Mouse (Mus musculus) 3134 (cell line): ENCODE measurements around the gene Arl6ip5.

Experiments
- DNase-seq: peaks from one replicate; pipeline ENCODE4 v3.0.0-alpha.2; 2011; ENCODE audit warnings: low spot score; ENCODE audit not compliant: insufficient read length; ENCODE audit errors: extremely low read depth

Gene Arl6ip5

GRCm38 (mm10) chr6:97210191-97210961 lies at the start of gene Arl6ip5:
Arl6ip5 (plus strand) TSS chr6:97210689.
- peak; percentile 86 for DNase-seq

GRCm38 (mm10) chr6:97175716-97176115 lies 34.8 kb upstream of the Arl6ip5 start:
- no peak for DNase-seq

GRCm38 (mm10) chr6:97178491-97179366 lies 31.8 kb upstream of the Arl6ip5 start, which contains the start of gene Tmf1:
Tmf1 (minus strand) TSS chr6:97179122.
- peak; percentile 91 for DNase-seq

- no peak for DNase-seq
These were observed 31.1 kb upstream of the Arl6ip5 start for GRCm38 (mm10) chr6:97179367-97179828.

DNA sequence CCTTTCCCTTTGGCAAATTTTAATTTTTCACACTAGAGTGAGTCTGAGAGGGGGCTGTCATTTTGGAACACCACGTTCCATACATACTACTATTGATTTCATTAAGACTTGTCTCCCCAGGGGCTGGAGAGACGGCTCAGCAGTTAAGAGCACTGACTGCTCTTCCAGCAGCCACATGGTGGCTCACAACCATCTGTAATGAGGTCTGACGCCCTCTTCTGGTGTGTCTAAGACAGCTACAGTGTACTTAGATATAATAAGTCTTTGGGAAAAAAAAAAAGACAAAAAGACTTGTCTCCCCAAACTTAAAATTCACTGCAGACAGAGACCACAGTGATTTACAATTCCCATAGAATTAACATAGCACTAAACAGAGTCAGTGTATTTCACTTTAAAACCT lies 10.1 kb upstream of the Arl6ip5 start:
- DNase-seq, result no peak

DNA sequence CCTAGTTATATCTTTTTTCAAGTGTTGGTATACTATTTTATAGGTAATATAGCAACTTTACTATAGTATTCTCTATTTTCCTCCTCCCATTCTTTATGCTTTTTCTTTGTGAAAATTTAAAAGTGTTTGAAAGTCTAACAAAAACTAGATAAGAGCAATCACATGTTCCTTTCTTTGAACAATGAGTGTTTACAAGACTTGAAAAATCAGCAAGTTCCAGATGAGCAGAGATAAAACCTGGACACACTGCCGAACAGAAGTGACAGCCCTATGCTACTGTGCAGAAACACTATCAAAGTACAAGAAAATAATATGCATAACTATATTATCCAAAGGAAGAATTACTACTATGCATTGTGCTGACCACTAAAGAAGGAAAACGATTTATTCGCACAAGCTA lies 8.0 kb upstream of the Arl6ip5 start:
- no peak for DNase-seq

DNA sequence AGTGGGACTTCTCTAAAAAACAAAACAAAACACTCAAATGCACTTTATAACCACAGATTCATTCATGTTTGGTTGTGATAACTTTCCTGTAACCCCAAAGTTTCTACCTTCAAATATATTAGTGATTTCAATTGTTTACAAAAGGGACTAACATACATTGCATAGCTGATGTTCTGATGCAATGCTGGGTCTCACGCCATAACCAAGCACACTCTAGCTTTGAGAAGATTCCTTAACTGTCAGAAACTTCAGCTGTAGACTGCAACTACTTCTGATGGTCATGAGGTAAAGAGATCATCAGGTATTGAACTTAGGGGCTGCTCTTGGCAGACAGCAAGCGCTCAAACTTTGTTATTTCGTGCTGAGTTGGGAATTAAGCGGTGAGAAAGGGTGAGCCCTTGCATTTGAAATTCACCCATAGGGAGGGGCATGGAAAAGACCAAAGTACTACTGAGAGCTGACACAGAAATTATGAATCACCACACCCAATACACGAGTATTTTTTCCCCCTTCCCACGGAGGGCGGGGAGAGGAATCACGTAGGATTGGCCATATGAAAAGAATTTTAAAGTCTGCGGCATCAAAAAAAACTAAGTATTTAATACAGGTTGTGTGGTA lies 6.1 kb upstream of the Arl6ip5 start:
- DNase-seq, result peak; percentile 16

GRCm38 (mm10) chr6:97204952-97205351 lies 5.5 kb upstream of the Arl6ip5 start:
- DNase-seq, result no peak

DNA sequence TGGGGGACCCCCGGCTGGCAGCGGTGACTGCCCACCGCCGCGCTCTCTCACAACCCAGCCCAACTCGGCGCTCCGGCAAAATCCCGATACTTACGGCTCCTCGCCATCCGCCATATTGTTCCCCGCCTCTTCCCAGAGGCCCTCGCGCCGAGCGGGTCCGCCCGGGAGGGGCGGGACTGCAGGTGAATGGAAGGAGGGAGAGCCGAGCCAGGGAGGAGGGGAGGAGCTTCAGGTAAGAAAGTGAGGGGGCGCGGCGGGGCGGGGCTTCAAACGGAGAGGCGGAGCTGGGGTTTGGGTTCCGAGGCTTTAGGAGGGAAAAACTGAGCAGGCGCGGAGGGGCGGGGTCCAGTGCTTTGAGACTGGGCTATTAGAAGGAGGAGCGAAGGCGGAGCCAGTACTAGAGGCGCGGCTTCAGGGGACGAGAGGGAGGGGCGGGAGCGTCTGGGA lies 5.0 kb upstream of the Arl6ip5 start, which contains the start of gene Uba3:
Uba3 (minus strand) TSS at position 209 of the 447 bp plus-strand sequence.
- peak; percentile 99 for DNase-seq

GRCm38 (mm10) chr6:97207085-97207484 lies 3.4 kb upstream of the Arl6ip5 start:
- peak; percentile 21 for DNase-seq

DNA sequence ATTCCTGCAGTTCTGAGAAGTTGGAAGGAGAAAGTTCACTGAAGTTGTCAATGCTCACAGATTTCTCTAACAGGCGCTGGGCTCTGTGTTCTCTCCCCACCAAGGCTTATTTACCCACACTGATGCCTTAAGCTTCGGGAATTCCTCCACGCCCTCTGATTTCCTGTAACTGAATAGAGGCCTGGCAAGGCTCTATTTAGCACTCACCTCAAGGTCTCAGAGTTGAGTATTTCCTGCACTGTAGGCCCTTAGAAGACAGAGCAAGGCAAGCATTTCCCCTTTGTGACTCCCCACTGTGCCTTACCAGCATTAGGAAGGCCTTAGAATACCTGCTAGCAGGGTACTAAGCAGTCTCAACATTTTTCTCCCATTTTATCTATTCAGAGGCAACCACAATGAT lies 2.1 kb upstream of the Arl6ip5 start:
- DNase-seq, result no peak

GRCm38 (mm10) chr6:97209201-97209600 lies 1.3 kb upstream of the Arl6ip5 start:
- DNase-seq, result peak; percentile 55

DNA sequence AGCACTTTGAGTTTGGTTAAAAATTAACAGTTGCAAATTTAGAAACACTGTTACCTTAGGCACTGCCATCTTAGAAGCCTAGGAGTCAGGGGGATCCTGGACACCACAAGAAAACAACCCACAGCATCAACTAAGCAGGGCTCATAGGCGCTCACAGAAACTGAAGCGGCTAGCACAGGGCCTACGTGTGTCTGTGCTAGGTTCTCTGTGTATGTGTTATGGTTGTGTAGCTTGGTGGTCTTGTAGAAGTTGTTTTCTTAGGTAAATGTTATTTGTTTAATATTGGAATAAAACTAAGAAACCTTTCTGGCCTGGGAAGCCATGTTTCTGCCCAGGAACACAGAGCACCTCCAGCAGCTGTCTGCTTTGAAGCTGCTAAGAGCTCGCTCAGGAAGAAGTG lies 738 bp upstream of the Arl6ip5 start:
- DNase-seq, result peak; percentile 46

DNA sequence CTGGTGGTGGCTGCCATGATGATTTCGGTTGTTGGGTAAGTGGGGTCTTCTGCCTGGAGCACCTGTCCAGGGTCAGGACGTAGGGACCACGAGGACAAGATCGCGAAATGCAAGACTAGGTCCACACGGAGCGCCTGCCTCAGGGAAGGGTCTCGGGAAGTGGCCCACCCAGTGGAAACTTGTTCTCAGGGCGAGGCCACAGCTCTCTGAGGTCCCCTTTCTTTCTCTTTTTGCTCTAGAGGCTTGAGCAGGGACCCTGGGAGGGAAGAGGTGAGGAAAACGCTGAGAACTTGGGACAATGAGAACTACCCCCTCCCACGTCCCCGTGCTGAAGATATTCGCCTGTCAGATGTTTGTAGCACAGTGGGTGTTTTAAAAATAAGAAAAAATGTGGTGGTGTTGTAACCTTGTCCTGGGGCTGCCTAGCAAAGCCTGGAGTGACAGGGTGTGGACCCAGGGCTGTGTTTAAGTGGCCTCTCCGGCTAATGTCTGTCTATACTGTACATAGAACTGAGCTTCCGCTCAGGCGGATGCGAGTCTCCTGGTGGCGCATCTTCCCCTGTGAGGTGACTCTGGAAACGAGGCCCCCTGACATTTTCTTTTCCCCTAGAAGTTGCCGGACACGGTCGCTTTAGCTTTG lies 593 bp downstream of the Arl6ip5 start:
- DNase-seq, result peak; percentile 36

DNA sequence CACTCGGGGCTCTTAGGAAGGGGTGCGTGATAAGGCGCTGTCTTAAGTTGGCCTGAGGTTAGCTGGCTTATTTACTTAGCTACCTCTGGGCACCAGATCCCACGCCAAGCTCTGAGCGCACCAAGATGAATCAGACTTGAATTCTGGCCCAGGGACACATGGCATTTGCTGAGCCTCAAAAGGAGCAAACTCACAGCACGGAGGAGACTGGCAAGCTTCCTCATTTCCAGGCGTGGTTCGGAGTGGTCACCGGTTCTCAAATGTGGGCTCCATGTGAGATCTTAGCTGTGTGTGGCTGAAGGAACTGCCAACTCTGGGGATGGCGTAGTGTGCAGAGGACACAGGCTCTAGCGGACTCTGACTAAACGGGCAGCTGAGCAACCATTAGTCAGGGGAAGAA lies 1.5 kb downstream of the Arl6ip5 start:
- peak; percentile 85 for DNase-seq

DNA sequence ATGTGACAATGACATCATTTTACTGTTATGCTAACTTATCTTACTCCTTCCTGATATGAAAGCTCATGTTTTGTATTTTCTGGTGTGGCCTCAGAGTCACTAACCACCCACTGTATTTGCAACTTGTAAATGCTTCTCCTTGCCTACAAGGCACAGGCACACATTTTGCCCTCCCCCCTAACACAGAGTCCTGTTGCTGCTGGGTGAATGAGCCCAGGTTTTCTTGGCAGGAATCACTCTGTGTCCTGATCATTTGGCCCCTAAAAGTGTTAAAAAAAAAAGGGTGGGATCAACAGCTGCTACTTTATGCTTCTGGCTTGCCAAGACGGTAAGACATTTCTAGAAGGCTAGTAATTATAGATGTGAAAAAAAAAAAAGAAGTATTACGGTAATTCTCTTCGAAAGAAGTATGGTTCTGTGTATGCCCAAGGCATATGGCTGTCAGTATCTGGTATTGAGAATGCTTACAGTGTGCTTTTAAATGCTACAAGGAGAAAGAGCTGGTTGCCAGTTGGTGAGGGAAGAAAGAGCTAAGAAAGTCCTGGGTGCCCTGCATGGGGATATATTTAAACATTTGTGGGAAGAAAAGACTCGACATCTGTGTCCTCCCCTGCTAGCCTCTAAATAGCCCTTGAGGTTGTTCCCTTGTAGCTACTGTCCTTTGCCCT lies 5.8 kb downstream of the Arl6ip5 start:
- no peak for DNase-seq

GRCm38 (mm10) chr6:97220672-97221071 lies 10.2 kb downstream of the Arl6ip5 start:
- DNase-seq, result no peak

DNA sequence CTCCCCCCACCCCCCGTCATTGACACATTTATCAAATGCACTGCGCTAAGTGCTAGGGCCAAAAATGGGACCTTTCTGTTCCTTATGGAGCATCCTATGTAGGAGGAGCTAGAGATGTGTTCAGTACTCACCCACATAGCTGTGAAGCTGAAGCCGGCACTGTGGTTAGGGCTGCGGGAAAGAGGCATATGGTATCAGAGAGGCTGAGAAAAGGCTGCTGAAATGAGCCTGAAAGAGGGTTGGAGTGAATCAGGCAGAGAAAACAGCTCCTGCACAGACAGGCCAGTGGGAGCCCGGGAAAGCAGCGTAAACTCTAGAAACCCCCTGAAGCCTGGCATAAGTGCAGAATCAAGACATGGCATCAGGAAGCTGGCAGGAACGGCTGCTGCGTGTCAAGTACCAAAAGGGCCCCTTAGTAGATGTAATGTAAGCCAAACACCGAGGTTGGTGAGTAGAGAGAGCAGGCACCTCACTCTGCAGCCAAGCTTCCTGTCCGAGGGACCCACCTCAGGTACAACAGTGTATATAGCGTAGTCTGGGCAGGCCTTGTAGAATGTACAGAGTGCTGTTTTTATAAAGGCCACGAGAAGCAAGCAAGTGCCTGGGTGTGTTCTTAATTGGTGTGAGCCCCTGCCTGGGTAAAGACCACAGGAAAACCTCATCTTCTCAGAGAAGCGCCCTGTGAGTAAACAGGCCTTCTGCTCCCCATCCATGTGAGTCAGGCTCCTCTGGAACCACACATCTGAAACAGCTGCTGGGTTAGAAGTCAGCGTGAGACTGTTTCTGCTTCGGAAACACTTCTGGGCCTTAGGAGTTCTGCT lies 10.9 kb downstream of the Arl6ip5 start:
- DNase-seq, result peak; percentile 11

DNA sequence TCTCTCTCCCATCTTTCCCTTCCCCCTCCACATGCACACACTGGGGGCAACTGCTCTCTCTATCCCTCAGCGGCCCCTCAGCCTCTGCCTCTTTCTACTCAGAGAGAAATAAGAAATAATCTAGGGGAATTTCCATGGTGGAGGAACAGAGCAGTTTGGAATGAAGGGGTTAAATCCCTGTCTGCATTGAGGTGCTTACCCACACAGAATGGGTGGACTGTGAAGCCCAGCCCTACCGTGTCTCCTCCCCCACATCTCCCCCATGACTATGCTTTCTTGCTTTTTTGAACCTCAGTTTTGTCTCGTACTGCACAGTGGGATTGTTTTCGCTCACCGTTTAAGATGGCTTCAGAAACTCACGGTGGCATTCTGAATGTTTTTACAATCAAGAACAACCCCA lies 11.8 kb downstream of the Arl6ip5 start:
- peak; percentile 20 for DNase-seq
